Mouse (Mus musculus) embryo, embryonic 10 days (tissue): Measurements from ENCODE around the gene Spaca6.
"Not testable (repeated sequence)": the region's sequence is repeated elsewhere in the genome, so short reads cannot be mapped to it uniquely, and the experiment has no call there.

Experiments used
- DNase-seq: peaks from one replicate; pipeline ENCODE4 v3.0.0-alpha.2; 2015; ENCODE audit warnings: low spot score

Gene Spaca6

GRCm38 (mm10) chr17:17844606-17845005 is 17.6 kb downstream of the Spaca6 start:
- DNase-seq, result not testable (repeated sequence)

- peak; percentile 25 for DNase-seq
These were observed 18.4 kb downstream of the Spaca6 start for GRCm38 (mm10) chr17:17845187-17846027.

- DNase-seq, result no peak
These were observed 22.0 kb downstream of the Spaca6 start for GRCm38 (mm10) chr17:17848988-17849387.

- no peak for DNase-seq
These were observed 23.2 kb downstream of the Spaca6 start for GRCm38 (mm10) chr17:17849906-17850712.

GRCm38 (mm10) chr17:17855064-17855838 is 28.3 kb downstream of the Spaca6 start, which contains the start of gene Has1:
Gene Has1 (minus strand): TSS chr17:17855205.
- no peak for DNase-seq

GRCm38 (mm10) chr17:17856612-17857011 is 29.7 kb downstream of the Spaca6 start:
- no peak for DNase-seq

- peak; percentile 14 for DNase-seq
These were observed 30.5 kb downstream of the Spaca6 start for GRCm38 (mm10) chr17:17857446-17857845.

- no peak for DNase-seq
These were observed 33.2 kb downstream of the Spaca6 start for GRCm38 (mm10) chr17:17860110-17860509.

- DNase-seq, result no peak
These were observed 35.4 kb downstream of the Spaca6 start for GRCm38 (mm10) chr17:17862360-17862759.

GRCm38 (mm10) chr17:17865168-17865567 is 38.2 kb downstream of the Spaca6 start:
- no peak for DNase-seq

- DNase-seq, result no peak
These were observed 40.0 kb downstream of the Spaca6 start for GRCm38 (mm10) chr17:17866801-17867469.

- no peak for DNase-seq
These were observed 44.1 kb downstream of the Spaca6 start for GRCm38 (mm10) chr17:17870892-17871550.

- DNase-seq, result no peak
These were observed 44.7 kb downstream of the Spaca6 start for GRCm38 (mm10) chr17:17871697-17872096.

- DNase-seq, result no peak
These were observed 52.4 kb downstream of the Spaca6 start for GRCm38 (mm10) chr17:17879347-17879746.

- DNase-seq, result no peak
These were observed 55.7 kb downstream of the Spaca6 start for GRCm38 (mm10) chr17:17882672-17883071.

- DNase-seq, result no peak
These were observed 56.9 kb downstream of the Spaca6 start, which contains the start of gene Fpr1 for GRCm38 (mm10) chr17:17883840-17884239. Gene Fpr1 (minus strand): TSS chr17:17883940.

GRCm38 (mm10) chr17:17887774-17888248 is 60.9 kb downstream of the Spaca6 start, which contains the start of the genes Fpr2 and Fpr3:
Gene Fpr2 (plus strand): TSS chr17:17887824.
Gene Fpr3 (plus strand): TSS chr17:17887852.
- DNase-seq, result no peak

- no peak for DNase-seq
These were observed 62.9 kb downstream of the Spaca6 start for GRCm38 (mm10) chr17:17889732-17890425.
